Mouse (Mus musculus) CH12.LX (cell line): ENCODE data around the gene Dgkg. TPM values are rescaled to one million over a fixed set of nuclear protein-coding genes. Genes with fewer than 3 reads are reported as not detected.
A peak's percentile ranks its signal among the peaks of the same experiment; 100 is the strongest.

Experiments used
- DNase-seq: peaks from one replicate; pipeline ENCODE4 v3.0.0-alpha.2; 2013; ENCODE audit errors: extremely low read depth
- H3K27ac ChIP-seq: 2 replicates; pipeline ENCODE4 v1.5.1; 2012; ENCODE audit warnings: low read depth, mild to moderate bottlenecking, control low read depth, moderate library complexity; ENCODE audit not compliant: insufficient read depth
- H3K27me3 ChIP-seq: replicated peaks from 2 replicates; pipeline ENCODE3; 2012; ENCODE audit warnings: inconsistent platforms
- H3K36me3 ChIP-seq, 2 experiments: replicated peaks in 1 of 2; 2 replicates each; pipeline versions ENCODE3 to v1.6.1; 2012; ENCODE audit warnings: inconsistent platforms in 1 of 2, low read length in 1 of 2, mild to moderate bottlenecking in 1 of 2, mixed read lengths in 1 of 2, moderate library complexity in 1 of 2; ENCODE audit not compliant: control insufficient read depth in 1 of 2, insufficient read depth in 1 of 2
- H3K4me1 ChIP-seq, 2 experiments: 2 replicates each; pipeline ENCODE4 v1.6.1; 2012; ENCODE audit warnings: inconsistent platforms in 1 of 2, moderate library complexity in 1 of 2; ENCODE audit not compliant: insufficient read depth in 2 of 2, control insufficient read depth in 1 of 2
- H3K4me2 ChIP-seq: 2 replicates; pipeline ENCODE4 v1.6.1; 2012; ENCODE audit warnings: low read depth, mild to moderate bottlenecking, control low read depth; ENCODE audit not compliant: poor library complexity, insufficient read depth, severe bottlenecking
- H3K4me3 ChIP-seq, 3 experiments: fragments of 150-350 bp in 1 of 3; sonication (generic) in 1 of 3; replicated peaks in 1 of 3; 2 replicates each; pipeline versions ENCODE3 to v1.5.1; 2011 to 2012; ENCODE audit warnings: low read depth in 2 of 3, low read length in 2 of 3, mild to moderate bottlenecking in 2 of 3, moderate library complexity in 2 of 3, control low read depth in 1 of 3, improper control_type of control experiment in 1 of 3, inconsistent platforms in 1 of 3, mixed read lengths in 1 of 3; ENCODE audit not compliant: poor library complexity in 1 of 3
- H3K79me2 ChIP-seq: replicated peaks from 2 replicates; pipeline ENCODE4 v1.6.1; 2012; ENCODE audit warnings: mild to moderate bottlenecking, moderate library complexity; ENCODE audit not compliant: control insufficient read depth, poor library complexity, insufficient read depth, severe bottlenecking; ENCODE audit errors: extremely low read depth
- H3K9ac ChIP-seq: 2 replicates; pipeline ENCODE4 v1.6.1; 2012; ENCODE audit warnings: low read depth, mild to moderate bottlenecking, control low read depth, moderate library complexity; ENCODE audit not compliant: insufficient read depth
- H3K9me3 ChIP-seq: replicated peaks from 2 replicates; pipeline ENCODE3; 2012; ENCODE audit warnings: low read length, inconsistent platforms, mixed read lengths
- CHD1 ChIP-seq: IDR thresholded peaks from 2 replicates; pipeline ENCODE4 v1.6.1; 2012; ENCODE audit warnings: low read depth, low read length, improper control_type of control experiment, inconsistent platforms
- CHD2 ChIP-seq: IDR thresholded peaks from 2 replicates; pipeline ENCODE4 v1.6.1; 2011; ENCODE audit warnings: low read length, improper control_type of control experiment
- ELF1 ChIP-seq: IDR thresholded peaks from 2 replicates; pipeline ENCODE4 v1.6.1; 2014; ENCODE audit warnings: low read depth, mild to moderate bottlenecking, inconsistent platforms, low read length, improper control_type of control experiment
- ETS1 ChIP-seq: conservative IDR thresholded peaks from 2 replicates; pipeline ENCODE4 v1.6.1; 2012; ENCODE audit warnings: low read depth, mild to moderate bottlenecking, inconsistent platforms, low read length, improper control_type of control experiment, moderate library complexity
- MAX ChIP-seq: IDR thresholded peaks from 2 replicates; pipeline ENCODE4 v1.6.1; 2011; ENCODE audit warnings: low read length, improper control_type of control experiment
- MAZ ChIP-seq: IDR thresholded peaks from 2 replicates; pipeline ENCODE4 v1.6.1; 2012; ENCODE audit warnings: low read depth, mild to moderate bottlenecking, inconsistent platforms, low read length, improper control_type of control experiment, moderate library complexity
- MEF2A ChIP-seq: IDR thresholded peaks from 2 replicates; pipeline ENCODE4 v1.6.1; 2014; ENCODE audit warnings: low read depth, mild to moderate bottlenecking, inconsistent platforms, low read length, improper control_type of control experiment, borderline replicate concordance
- MXI1 ChIP-seq: IDR thresholded peaks from 2 replicates; pipeline ENCODE4 v1.6.1; 2011; ENCODE audit warnings: mild to moderate bottlenecking, low read depth, low read length, improper control_type of control experiment
- MYC ChIP-seq: IDR thresholded peaks from 2 replicates; pipeline ENCODE4 v1.6.1; 2011; ENCODE audit warnings: low read depth, mild to moderate bottlenecking, improper control_type of control experiment, low read length
- POLR2AphosphoS2 ChIP-seq: IDR thresholded peaks from 2 replicates; pipeline ENCODE4 v1.6.1; 2011; ENCODE audit warnings: low read depth, low read length, improper control_type of control experiment
- SIN3A ChIP-seq: IDR thresholded peaks from 2 replicates; pipeline ENCODE4 v1.6.1; 2012; ENCODE audit warnings: low read length, improper control_type of control experiment, inconsistent platforms
- SMC3 ChIP-seq: IDR thresholded peaks from 2 replicates; pipeline ENCODE4 v1.6.1; 2011; ENCODE audit warnings: low read depth, low read length, improper control_type of control experiment
- TBP ChIP-seq: conservative IDR thresholded peaks from 2 replicates; pipeline ENCODE4 v1.6.1; 2011; ENCODE audit warnings: low read depth, low read length, improper control_type of control experiment
- ZMIZ1 ChIP-seq: IDR thresholded peaks from 2 replicates; pipeline ENCODE4 v1.6.1; 2012; ENCODE audit warnings: low read depth, mild to moderate bottlenecking, inconsistent platforms, low read length, improper control_type of control experiment
- ZNF384 ChIP-seq: IDR thresholded peaks from 2 replicates; pipeline ENCODE4 v1.6.1; 2012; ENCODE audit warnings: low read depth, low read length, improper control_type of control experiment, inconsistent platforms
- dilution Hi-C: fragments of 300-500 bp; cut with MboI; formaldehyde crosslinking; loops from 2 replicates; pipeline ENCODE4 v1.14.3; 2020; ENCODE audit warnings: low sequenced_read_pairs; ENCODE audit not compliant: extremely low pct_unique_long_range_greater_than_20kb, extremely low pct_ligation_motif_present
- in situ Hi-C: fragments of 300-500 bp; cut with MboI; formaldehyde crosslinking; loops from 3 replicates; pipeline ENCODE4 v1.14.3; 2019; ENCODE audit warnings: low sequenced_read_pairs, low pct_ligation_motif_present, low pct_unique_long_range_greater_than_20kb, mixed read lengths
- polyA plus RNA-seq: library from polyadenylated mRNA; unstranded; fragments of >175 nt; gene quantifications from 2 replicates; pipeline ENCODE4 v1.2.1, GENCODE M21; 2012; ENCODE audit warnings: low read depth; ENCODE audit not compliant: insufficient read length
- total RNA-seq, 2 experiments: library from RNA; depleted of rRNA; stranded (reverse); fragments of 300-350 nt in 1 of 2; fragments of >200 nt in 1 of 2; gene quantifications; 2 replicates each; pipeline ENCODE4 v1.2.3; 2012 to 2014

Gene Dgkg
- total and polyA plus RNA-seq, 3 experiments, result 2.0 to 9.2 (median 3.0) TPM

- peak overlapping the region; percentile 77 for H3K27ac ChIP-seq
- in situ Hi-C loops, result no loop called here
- H3K9me3 ChIP-seq, result no peaks in the 10 kb centered on the region
- no peak for DNase-seq
- TF ChIP-seq TBP (0 out of 2 replicates have a peak, but pooled peaks have one; percentile 16), MAX (peak; percentile 59; the same call in 1 of the 2 replicates), MYC (peak; percentile 80), MAZ (no peak), MXI1 (0 out of 2 replicates have a peak, but pooled peaks have one; percentile 26), CHD1 (0 out of 2 replicates have a peak, but pooled peaks have one; percentile 27), ETS1 (no peak)
- H3K27me3 ChIP-seq, result no peaks in the 10 kb centered on the region
- H3K79me2 ChIP-seq, result peaks cover 3% of the 10 kb centered on the region; the same call in 1 of the 2 replicates
- H3K4me1 ChIP-seq, result peaks cover 10 to 31% of the 10 kb centered on the region in 2 experiments
- peaks cover 0 to 6% of the 10 kb centered on the region in 2 experiments for H3K36me3 ChIP-seq
- H3K4me2 ChIP-seq, result peak overlapping the region; percentile 85
- no peak overlapping the region for H3K4me3 ChIP-seq
- H3K9ac ChIP-seq, result peak overlapping the region; percentile 70
- dilution Hi-C loops, result no loop called here
These were observed 14.1 kb downstream of the Dgkg start for GRCm38 (mm10) chr16:22642953-22643352.

DNA sequence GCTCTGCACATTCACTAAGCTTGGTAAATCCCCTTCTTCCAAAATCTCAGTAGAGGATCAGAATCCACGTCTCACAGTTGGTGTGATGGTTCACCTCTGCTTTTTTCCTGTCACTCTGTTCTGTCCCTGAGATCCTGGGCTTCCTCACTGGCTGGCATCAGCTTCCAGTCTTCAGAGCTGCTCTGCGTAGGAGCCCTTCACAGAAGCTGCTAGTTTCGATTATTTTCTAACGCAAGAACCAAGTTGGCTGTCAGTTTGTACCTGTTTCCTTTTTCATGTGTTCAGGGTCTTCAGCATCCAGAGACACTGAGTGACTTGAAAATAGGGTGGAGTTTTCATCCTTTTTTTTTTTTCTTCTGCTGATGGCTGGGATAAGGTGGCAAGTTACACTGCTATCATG is 15.0 kb downstream of the Dgkg start:
- Histone ChIP-seq H3K27ac (peak overlapping the region; percentile 84), H3K36me3 (peaks cover 0 to 6% of the 10 kb centered on the region in 2 experiments), H3K27me3 (no peaks in the 10 kb centered on the region), H3K4me3 (peak overlapping the region in 2 of 3 experiments; percentile 10 to 12), H3K9me3 (no peaks in the 10 kb centered on the region)
- in situ Hi-C loops, result no loop called here
- TF ChIP-seq SIN3A (peak; percentile 65; the same call in 1 of the 2 replicates), ETS1 (no peak), ZNF384 (peak; percentile 75), SMC3 (0 out of 2 replicates have a peak, but pooled peaks have one; percentile 8), MEF2A (no peak), CHD1 (peak; percentile 85; the same call in 1 of the 2 replicates), MXI1 (peak; percentile 52; the same call in 1 of the 2 replicates), POLR2AphosphoS2 (0 out of 2 replicates have a peak, but pooled peaks have one; percentile 48), ZMIZ1 (0 out of 2 replicates have a peak, but pooled peaks have one; percentile 33), ELF1 (no peak), MAX (peak; percentile 4), CHD2 (0 out of 2 replicates have a peak, but pooled peaks have one; percentile 0)
- TF ChIP-seq, all 38 proteins: peak for 9
- dilution Hi-C loops, result no loop called here
- H3K79me2 ChIP-seq, result peaks cover 2% of the 10 kb centered on the region; the same call in 1 of the 2 replicates
- H3K4me1 ChIP-seq, result peaks cover 10 to 31% of the 10 kb centered on the region in 2 experiments
- no peak for DNase-seq
- peak overlapping the region; percentile 85 for H3K4me2 ChIP-seq
- peak overlapping the region; percentile 70 for H3K9ac ChIP-seq
